Mouse (Mus musculus) lung, postnatal 14 days (tissue): ENCODE results near the gene Gmds.

ENCODE experiments used
- DNase-seq: peaks from one replicate; pipeline ENCODE4 v3.0.0; 2021

Gmds gene

GRCm38 (mm10) chr13:31860200-31860599 is 478.3 kb downstream of the Gmds start:
- DNase-seq: no peak

GRCm38 (mm10) chr13:31854000-31854399 is 484.5 kb downstream of the Gmds start:
- DNase-seq: no peak

GRCm38 (mm10) chr13:31853564-31853963 is 485.0 kb downstream of the Gmds start:
- DNase-seq: no peak

GRCm38 (mm10) chr13:31849258-31849971 is 489.1 kb downstream of the Gmds start:
- DNase-seq: no peak

- DNase-seq: no peak
Observed at GRCm38 (mm10) chr13:31835802-31836201, 502.7 kb downstream of the Gmds start.

- DNase-seq: no peak
Observed at GRCm38 (mm10) chr13:31830332-31830731, 508.2 kb downstream of the Gmds start.

- DNase-seq: no peak
Observed at GRCm38 (mm10) chr13:31828446-31828845, 510.1 kb downstream of the Gmds start.

- DNase-seq: no peak
Observed at GRCm38 (mm10) chr13:31827820-31828332, 510.7 kb downstream of the Gmds start.

- DNase-seq: no peak
Observed at GRCm38 (mm10) chr13:31827160-31827559, 511.4 kb downstream of the Gmds start.

GRCm38 (mm10) chr13:31825180-31825579 is 513.4 kb downstream of the Gmds start:
- no peak for DNase-seq

GRCm38 (mm10) chr13:31823316-31823715 is 515.2 kb downstream of the Gmds start:
- DNase-seq: no peak

GRCm38 (mm10) chr13:31821050-31821449 is 517.5 kb downstream of the Gmds start:
- no peak for DNase-seq

GRCm38 (mm10) chr13:31820587-31821017 is 517.9 kb downstream of the Gmds start:
- DNase-seq: no peak

GRCm38 (mm10) chr13:31819664-31820405 is 518.7 kb downstream of the Gmds start:
- DNase-seq: no peak

- no peak for DNase-seq
Observed at GRCm38 (mm10) chr13:31818337-31818736, 520.2 kb downstream of the Gmds start.

GRCm38 (mm10) chr13:31815383-31816003 is 523.0 kb downstream of the Gmds start:
- no peak for DNase-seq

- no peak for DNase-seq
Observed at GRCm38 (mm10) chr13:31812701-31813100, 525.8 kb downstream of the Gmds start.

GRCm38 (mm10) chr13:31811542-31812021 is 527.0 kb downstream of the Gmds start:
- DNase-seq: no peak

- DNase-seq: no peak
Observed at GRCm38 (mm10) chr13:31810693-31811541, 527.6 kb downstream of the Gmds start.

GRCm38 (mm10) chr13:31810375-31810692 is 528.2 kb downstream of the Gmds start:
- DNase-seq: no peak

- DNase-seq: no peak
Observed at GRCm38 (mm10) chr13:31809701-31810100, 528.8 kb downstream of the Gmds start.

GRCm38 (mm10) chr13:31808804-31809420 is 529.6 kb downstream of the Gmds start:
- DNase-seq: no peak
